ENCODE assay signal across 25 mouse cellular contexts in genomic region chr9:95665835-95666234, GRCm38 (mm10). TPM values are rescaled to one million over a fixed set of nuclear protein-coding genes. Genes with fewer than 3 reads are reported as not detected.
DNase-seq lines count a peak whose midpoint lies in the region; ATAC-seq lines count a peak whose summit lies in the region.
"Had no signal": no experiment of that assay in that cellular context is flagged by ENCODE, and none has a peak within 500 bp of the region (broad histone marks: within the 10 kb centered on the region; RNA-seq: fewer than 3 reads in every experiment).

No protein-coding gene starts in this region.

- no peak overlapping the region for H3K9ac ChIP-seq in forebrain, embryonic 16.5 days (replicated peaks; ENCODE audit: low read depth, low read length)
- no peak overlapping the region for H3K9ac ChIP-seq in forebrain, embryonic 11.5 days (ENCODE audit: low read length)
- H3K9ac ChIP-seq in lung, embryonic 16.5 days (ENCODE audit: low read length): no peak overlapping the region
- H3K9ac ChIP-seq in neural tube, embryonic 15.5 days (replicated peaks): no peak overlapping the region
- H3K9ac ChIP-seq: embryonic facial prominence, embryonic 15.5 days; forebrain, embryonic 13.5 days; hindbrain, embryonic 15.5 days; limb, embryonic 13.5 days; liver, embryonic 14.5 days; midbrain, embryonic 13.5 days; neural tube, embryonic 12.5 days had no signal

- no peak overlapping the region for H3K4me2 ChIP-seq in forebrain, embryonic 16.5 days (ENCODE audit: low read length)
- H3K4me2 ChIP-seq in forebrain, embryonic 11.5 days (ENCODE audit: low read depth, low read length, severe bottlenecking): no peak overlapping the region
- no peak overlapping the region for H3K4me2 ChIP-seq in lung, embryonic 16.5 days (ENCODE audit: low read depth, low read length)
- no peak overlapping the region for H3K4me2 ChIP-seq in neural tube, embryonic 15.5 days
- H3K4me2 ChIP-seq: embryonic facial prominence, embryonic 15.5 days; forebrain, embryonic 13.5 days; hindbrain, embryonic 15.5 days; limb, embryonic 13.5 days; midbrain, embryonic 13.5 days; neural tube, embryonic 12.5 days had no signal

- H3K4me3 ChIP-seq in forebrain, embryonic 16.5 days (replicated peaks; ENCODE audit: low read length): no peak overlapping the region
- H3K4me3 ChIP-seq in forebrain, embryonic 11.5 days (ENCODE audit: low read depth, low read length): no peak overlapping the region
- no peak overlapping the region for H3K4me3 ChIP-seq in lung, embryonic 16.5 days (ENCODE audit: low read length)
- H3K4me3 ChIP-seq in neural tube, embryonic 15.5 days (replicated peaks): no peak overlapping the region
- H3K4me3 ChIP-seq: embryonic facial prominence, embryonic 15.5 days; forebrain, embryonic 13.5 days; hindbrain, embryonic 15.5 days; limb, embryonic 13.5 days; midbrain, embryonic 13.5 days; neural tube, embryonic 12.5 days had no signal

- peaks cover 15% of the 10 kb centered on the region for H3K4me1 ChIP-seq in forebrain, embryonic 16.5 days (replicated peaks; ENCODE audit: control insufficient read depth, insufficient read depth, low read length)
- no peaks in the 10 kb centered on the region for H3K4me1 ChIP-seq in forebrain, embryonic 11.5 days (replicated peaks; ENCODE audit: control insufficient read depth, insufficient read depth, low read length)
- peaks cover 18% of the 10 kb centered on the region for H3K4me1 ChIP-seq in lung, embryonic 16.5 days (replicated peaks; ENCODE audit: control insufficient read depth, insufficient read depth, low read length)
- H3K4me1 ChIP-seq in neural tube, embryonic 15.5 days: peaks cover 14% of the 10 kb centered on the region
- H3K4me1 ChIP-seq: neural tube, embryonic 12.5 days had no signal

- no peak overlapping the region for H3K27ac ChIP-seq in forebrain, embryonic 16.5 days (ENCODE audit: low read length)
- no peak overlapping the region for H3K27ac ChIP-seq in forebrain, embryonic 11.5 days (ENCODE audit: low read depth, low read length)
- H3K27ac ChIP-seq in lung, embryonic 16.5 days (ENCODE audit: low read length): peak overlapping the region; percentile 32
- H3K27ac ChIP-seq in neural tube, embryonic 15.5 days (replicated peaks): no peak overlapping the region
- H3K27ac ChIP-seq: embryonic facial prominence, embryonic 15.5 days; forebrain, embryonic 13.5 days; hindbrain, embryonic 15.5 days; limb, embryonic 13.5 days; liver, embryonic 14.5 days; midbrain, embryonic 13.5 days; neural tube, embryonic 12.5 days had no signal

- no peaks in the 10 kb centered on the region for H3K36me3 ChIP-seq in forebrain, embryonic 16.5 days (ENCODE audit: control insufficient read depth, insufficient read depth)
- no peaks in the 10 kb centered on the region for H3K36me3 ChIP-seq in forebrain, embryonic 11.5 days (ENCODE audit: control insufficient read depth, insufficient read depth, low read length)
- H3K36me3 ChIP-seq in lung, embryonic 16.5 days (ENCODE audit: control insufficient read depth, insufficient read depth, low read length): no peaks in the 10 kb centered on the region
- 0 out of 2 replicates have a peak, but pooled peaks cover 2% of the 10 kb centered on the region for H3K36me3 ChIP-seq in neural tube, embryonic 15.5 days
- H3K36me3 ChIP-seq: embryonic facial prominence, embryonic 15.5 days; hindbrain, embryonic 15.5 days; midbrain, embryonic 13.5 days; neural tube, embryonic 12.5 days had no signal

- DNase-seq in forebrain, embryonic 11.5 days (ENCODE audit: low spot score): no peak
- DNase-seq in layer of hippocampus, adult 9-11 months: peak; percentile 18
- DNase-seq in layer of hippocampus, adult 11-12 months (ENCODE audit: low spot score): no peak
- no peak for DNase-seq in cerebellum, adult 11 months
- no peak for DNase-seq in spleen, adult 12 weeks (ENCODE audit: low spot score)
- DNase-seq: adrenal gland, postnatal 10 days; cerebellum, adult 18-20 months; cerebellum, postnatal 36 days; gastrocnemius, postnatal 36 days; kidney, postnatal 4 days; spleen, adult 18-20 months; thymus, postnatal 4 days had no signal

- WGBS in forebrain, embryonic 16.5 days: 69% methylated on average over 6 of the region's 6 CpGs
- WGBS in forebrain, embryonic 11.5 days: 93% methylated on average over 6 of the region's 6 CpGs
- WGBS in lung, embryonic 16.5 days: 48% methylated on average over 6 of the region's 6 CpGs
- WGBS in neural tube, embryonic 15.5 days: 81% methylated on average over 6 of the region's 6 CpGs

- ATAC-seq in forebrain, embryonic 16.5 days: peak; percentile 59
- no peak for ATAC-seq in forebrain, embryonic 11.5 days (replicated peaks; ENCODE audit: low FRiP score)
- ATAC-seq in lung, embryonic 16.5 days (ENCODE audit: low read depth): peak; percentile 92
- ATAC-seq in neural tube, embryonic 15.5 days (ENCODE audit: low FRiP score): no peak
- ATAC-seq: CD4-positive, CD25-positive, alpha-beta regulatory T cell, adult 4 months; forebrain, embryonic 13.5 days; intestine, embryonic 16.5 days; midbrain, embryonic 13.5 days; Patski had no signal

- H3K27me3 ChIP-seq in forebrain, embryonic 16.5 days (replicated peaks; ENCODE audit: control insufficient read depth, insufficient read depth, low read length): no peaks in the 10 kb centered on the region
- no peaks in the 10 kb centered on the region for H3K27me3 ChIP-seq in forebrain, embryonic 11.5 days (ENCODE audit: control insufficient read depth, insufficient read depth, low read length)
- H3K27me3 ChIP-seq in lung, embryonic 16.5 days (ENCODE audit: control insufficient read depth, insufficient read depth, low read depth, low read length): no peaks in the 10 kb centered on the region
- H3K27me3 ChIP-seq in neural tube, embryonic 15.5 days (replicated peaks): no peaks in the 10 kb centered on the region
- H3K27me3 ChIP-seq: embryonic facial prominence, embryonic 15.5 days; forebrain, embryonic 13.5 days; hindbrain, embryonic 15.5 days; limb, embryonic 13.5 days; midbrain, embryonic 13.5 days; neural tube, embryonic 12.5 days; Patski had no signal

- H3K9me3 ChIP-seq in forebrain, embryonic 16.5 days (ENCODE audit: control insufficient read depth, low read length): no peaks in the 10 kb centered on the region
- no peaks in the 10 kb centered on the region for H3K9me3 ChIP-seq in forebrain, embryonic 11.5 days (ENCODE audit: control insufficient read depth, low read length)
- 0 out of 2 replicates have a peak, but pooled peaks cover 4% of the 10 kb centered on the region for H3K9me3 ChIP-seq in lung, embryonic 16.5 days (ENCODE audit: control insufficient read depth, low read length)
- H3K9me3 ChIP-seq in neural tube, embryonic 15.5 days (replicated peaks): no peaks in the 10 kb centered on the region
- H3K9me3 ChIP-seq: embryonic facial prominence, embryonic 15.5 days; forebrain, embryonic 13.5 days; hindbrain, embryonic 15.5 days; limb, embryonic 13.5 days; midbrain, embryonic 13.5 days; neural tube, embryonic 12.5 days had no signal

RNA-seq across cellular contexts. Expression of gene Pcolce2, which starts 28.4 kb away (rescaled TPM):
- polyA plus RNA-seq in forebrain, embryonic 16.5 days (2015; fragmentation: Nextera tagmentation; extraction: Ambion mirVana): 1.7 and 1.8 TPM in 2 replicates
- polyA plus RNA-seq in forebrain, embryonic 11.5 days (2014; fragmentation: Nextera tagmentation; extraction: Ambion mirVana): 3.2 and 3.6 TPM in 2 replicates
- polyA plus RNA-seq in lung, embryonic 16.5 days (2015; fragmentation: Nextera tagmentation; extraction: Ambion mirVana): 8.7 and 9.3 TPM in 2 replicates
- 3.3 and 5.5 TPM in 2 replicates for polyA plus RNA-seq in neural tube, embryonic 15.5 days (2015; fragmentation: Nextera tagmentation; extraction: Ambion mirVana)

Comparison
In these comparisons a context has a peak if more than half of its experiments do, and no peak if none do; other contexts are left out.
1. ATAC-seq: peak in forebrain, embryonic 16.5 days (single experiment) and lung, embryonic 16.5 days (single experiment); none in forebrain, embryonic 11.5 days (single experiment) and neural tube, embryonic 15.5 days (single experiment).